Mouse (Mus musculus) cerebellum, adult 11 months (tissue): ENCODE measurements at regions not wholly inside any gene's neighbourhood (a gene's known extent, or its start where the extent isn't known, plus 50 kb on each side); places are given as distances from the start of the nearest gene placed in this dataset.

Source experiments
- DNase-seq: peaks from one replicate; pipeline ENCODE4 v3.0.0; 2022

DNA sequence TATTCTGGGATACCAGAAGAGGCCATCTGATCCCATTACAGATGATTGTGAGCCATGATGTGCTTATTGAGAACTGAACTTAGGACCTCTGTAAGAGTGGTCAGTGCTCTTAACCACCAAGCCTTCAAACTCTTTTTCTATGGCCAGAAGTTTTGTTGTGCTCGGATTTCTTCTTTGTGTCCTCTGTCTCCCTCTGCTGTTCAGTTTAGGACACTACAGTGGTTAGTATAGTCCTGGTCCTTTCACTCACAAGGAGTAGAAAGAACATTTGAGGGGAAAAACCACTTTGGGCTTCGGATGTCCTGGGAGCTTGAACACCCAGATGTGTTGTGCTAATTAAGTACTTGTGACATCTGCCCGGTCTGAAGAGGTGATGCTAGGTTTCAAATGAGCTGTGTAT, 310.4 kb upstream of the Stxbp6 start:
- no peak for DNase-seq
